Mouse (Mus musculus) midbrain, embryonic 10.5 days (tissue): Measurements from ENCODE around the gene Vapb. TPM values are rescaled to one million over a fixed set of nuclear protein-coding genes. Genes with fewer than 3 reads are reported as not detected.

Experiments used
- DNase-seq: peaks from one replicate; pipeline ENCODE4 v3.0.0-alpha.2; 2017; ENCODE audit warnings: low spot score
- H3K27ac ChIP-seq: fragments of 300-500 bp; sonication (generic); replicated peaks from 2 replicates; pipeline ENCODE4 v1.5.1; 2016; ENCODE audit warnings: mild to moderate bottlenecking
- H3K27me3 ChIP-seq: fragments of 300-500 bp; sonication (generic); 2 replicates; pipeline ENCODE4 v1.6.1; 2016; ENCODE audit warnings: low read depth, mild to moderate bottlenecking; ENCODE audit not compliant: poor library complexity, severe bottlenecking
- H3K36me3 ChIP-seq: fragments of 300-500 bp; sonication (generic); 2 replicates; pipeline ENCODE4 v1.6.1; 2016; ENCODE audit warnings: mild to moderate bottlenecking, moderate library complexity
- H3K4me1 ChIP-seq: fragments of 300-500 bp; sonication (generic); 2 replicates; pipeline ENCODE4 v1.6.1; 2016
- H3K4me3 ChIP-seq: fragments of 300-500 bp; sonication (generic); 2 replicates; pipeline ENCODE4 v1.5.1; 2016; ENCODE audit warnings: mild to moderate bottlenecking, moderate library complexity
- H3K9me3 ChIP-seq: fragments of 300-500 bp; sonication (generic); replicated peaks from 2 replicates; pipeline ENCODE4 v1.6.1; 2016; ENCODE audit warnings: mild to moderate bottlenecking
- WGBS: fragments of 180-500 bp; shearing (Covaris S2); methylation state at CpG from one replicate; pipeline ENCODE4 v1.1.7; 2016; 5-methylcytosine and 5-hydroxymethylcytosine counted together
- polyA plus RNA-seq: library from polyadenylated mRNA; unstranded; fragments of >200 nt; fragmentation: Nextera tagmentation; extraction: Ambion mirVana; gene quantifications from 2 replicates; pipeline ENCODE4 v1.2.1, GENCODE M21; 2016

Vapb gene
- polyA plus RNA-seq, 1 experiment from 2014 or later = 11.6 TPM

GRCm38 (mm10) chr2:173742744-173743143, 5.4 kb downstream of the Vapb start:
- Histone ChIP-seq H3K27ac (no peak overlapping the region), H3K4me3 (no peak overlapping the region), H3K27me3 (no peaks in the 10 kb centered on the region), H3K36me3 (peaks cover 25% of the 10 kb centered on the region), H3K9me3 (no peaks in the 10 kb centered on the region; the same call in 1 of the 2 replicates), H3K4me1 (peaks cover 17% of the 10 kb centered on the region)
- WGBS = 96% methylated on average over 9 of the region's 9 CpGs
- no peak for DNase-seq

- 94% methylated on average over 7 of the region's 7 CpGs for WGBS
- no peak overlapping the region for H3K4me3 ChIP-seq
- peaks cover 20% of the 10 kb centered on the region for H3K36me3 ChIP-seq
- peaks cover 2% of the 10 kb centered on the region for H3K4me1 ChIP-seq
- no peak overlapping the region for H3K27ac ChIP-seq
- no peak for DNase-seq
- no peaks in the 10 kb centered on the region; the same call in 1 of the 2 replicates for H3K9me3 ChIP-seq
- H3K27me3 ChIP-seq = no peaks in the 10 kb centered on the region
These were observed 6.9 kb downstream of the Vapb start for GRCm38 (mm10) chr2:173744070-173744815.

GRCm38 (mm10) chr2:173748961-173749659, 11.8 kb downstream of the Vapb start:
- WGBS = 91% methylated on average over 2 of the region's 2 CpGs
- peaks cover 13% of the 10 kb centered on the region for H3K36me3 ChIP-seq
- no peaks in the 10 kb centered on the region; the same call in 1 of the 2 replicates for H3K9me3 ChIP-seq
- H3K4me3 ChIP-seq = no peak overlapping the region
- H3K27me3 ChIP-seq = no peaks in the 10 kb centered on the region
- DNase-seq = no peak
- no peaks in the 10 kb centered on the region for H3K4me1 ChIP-seq
- H3K27ac ChIP-seq = no peak overlapping the region

GRCm38 (mm10) chr2:173755433-173756144, 18.3 kb downstream of the Vapb start:
- no peak for DNase-seq
- WGBS = 64% methylated on average over 8 of the region's 8 CpGs
- Histone ChIP-seq H3K36me3 (no peaks in the 10 kb centered on the region), H3K27ac (peak overlapping the region; percentile 75), H3K9me3 (no peaks in the 10 kb centered on the region), H3K4me3 (no peak overlapping the region), H3K4me1 (peaks cover 27% of the 10 kb centered on the region), H3K27me3 (no peaks in the 10 kb centered on the region)

GRCm38 (mm10) chr2:173757624-173758155, 20.4 kb downstream of the Vapb start:
- Histone ChIP-seq H3K4me3 (no peak overlapping the region), H3K36me3 (peaks cover 4% of the 10 kb centered on the region; the same call in 1 of the 2 replicates), H3K27ac (no peak overlapping the region), H3K9me3 (no peaks in the 10 kb centered on the region), H3K27me3 (no peaks in the 10 kb centered on the region), H3K4me1 (peaks cover 30% of the 10 kb centered on the region)
- 89% methylated on average over 8 of the region's 8 CpGs for WGBS
- DNase-seq = no peak

- Histone ChIP-seq H3K27me3 (no peaks in the 10 kb centered on the region), H3K36me3 (peaks cover 22% of the 10 kb centered on the region; the same call in 1 of the 2 replicates), H3K4me1 (peaks cover 19% of the 10 kb centered on the region), H3K4me3 (no peak overlapping the region), H3K27ac (no peak overlapping the region), H3K9me3 (no peaks in the 10 kb centered on the region)
- WGBS = 90% methylated on average over 6 of the region's 6 CpGs
- DNase-seq = no peak
These were observed 23.3 kb downstream of the Vapb start for GRCm38 (mm10) chr2:173760607-173761006.

GRCm38 (mm10) chr2:173764629-173765028, 27.3 kb downstream of the Vapb start:
- Histone ChIP-seq H3K27me3 (no peaks in the 10 kb centered on the region), H3K36me3 (peaks cover 37% of the 10 kb centered on the region), H3K9me3 (no peaks in the 10 kb centered on the region), H3K4me3 (no peak overlapping the region), H3K27ac (no peak overlapping the region), H3K4me1 (peaks cover 28% of the 10 kb centered on the region)
- WGBS = 77% methylated on average over 3 of the region's 3 CpGs
- DNase-seq = no peak

GRCm38 (mm10) chr2:173767959-173768595, 30.8 kb downstream of the Vapb start:
- no peak for DNase-seq
- Histone ChIP-seq H3K4me3 (no peak overlapping the region), H3K27ac (peak overlapping the region; percentile 23; the same call in 1 of the 2 replicates), H3K4me1 (peaks cover 43% of the 10 kb centered on the region), H3K27me3 (no peaks in the 10 kb centered on the region), H3K36me3 (peaks cover 30% of the 10 kb centered on the region), H3K9me3 (no peaks in the 10 kb centered on the region)
- WGBS = 89% methylated on average over 8 of the region's 8 CpGs

- DNase-seq = no peak
These were observed 31.9 kb downstream of the Vapb start for GRCm38 (mm10) chr2:173769183-173769582.

GRCm38 (mm10) chr2:173770620-173771019, 33.3 kb downstream of the Vapb start:
- Histone ChIP-seq H3K27me3 (no peaks in the 10 kb centered on the region), H3K27ac (no peak overlapping the region), H3K9me3 (no peaks in the 10 kb centered on the region), H3K36me3 (peaks cover 14% of the 10 kb centered on the region), H3K4me3 (no peak overlapping the region), H3K4me1 (peaks cover 61% of the 10 kb centered on the region)
- no peak for DNase-seq
- 81% methylated on average over 5 of the region's 5 CpGs for WGBS

More at GRCm38 (mm10) chr2:173769183-173769582, 31.9 kb downstream of the Vapb start:
- H3K9me3 ChIP-seq = no peaks in the 10 kb centered on the region
- H3K4me3 ChIP-seq = no peak overlapping the region
- H3K4me1 ChIP-seq = peaks cover 50% of the 10 kb centered on the region
- no peak overlapping the region for H3K27ac ChIP-seq
- H3K36me3 ChIP-seq = peaks cover 21% of the 10 kb centered on the region
- H3K27me3 ChIP-seq = no peaks in the 10 kb centered on the region
- WGBS = 67% methylated on average over 10 of the region's 10 CpGs

GRCm38 (mm10) chr2:173771706-173772105, 34.4 kb downstream of the Vapb start:
- no peak overlapping the region for H3K4me3 ChIP-seq
- H3K9me3 ChIP-seq = no peaks in the 10 kb centered on the region
- no peaks in the 10 kb centered on the region for H3K27me3 ChIP-seq
- peaks cover 72% of the 10 kb centered on the region for H3K4me1 ChIP-seq
- DNase-seq = no peak
- 0 out of 2 replicates have a peak overlapping the region, but pooled peaks have one; percentile 25 for H3K27ac ChIP-seq
- H3K36me3 ChIP-seq = peaks cover 12% of the 10 kb centered on the region
- 72% methylated on average over 8 of the region's 8 CpGs for WGBS

- peaks cover 41% of the 10 kb centered on the region for H3K36me3 ChIP-seq
- no peak for DNase-seq
- 21% methylated on average over 3 of the region's 3 CpGs for WGBS
- no peaks in the 10 kb centered on the region for H3K27me3 ChIP-seq
- H3K27ac ChIP-seq = peak overlapping the region; percentile 69
- H3K9me3 ChIP-seq = no peaks in the 10 kb centered on the region
- no peak overlapping the region for H3K4me3 ChIP-seq
- peaks cover 74% of the 10 kb centered on the region for H3K4me1 ChIP-seq
These were observed 38.2 kb downstream of the Vapb start for GRCm38 (mm10) chr2:173775556-173775955.
